Mouse (Mus musculus) limb, embryonic 11.5 days (tissue): ENCODE data around the gene Gpr37l1. TPM values are rescaled to one million over a fixed set of nuclear protein-coding genes. Genes with fewer than 3 reads are reported as not detected.

Experiments
- ATAC-seq: fragments of 200-750 bp; cut with Nextera tagmentation; 2 replicates; pipeline ENCODE4 v1.8.0; 2017; ENCODE audit warnings: low read depth; ENCODE audit not compliant: insufficient number of reproducible peaks, low FRiP score, low TSS enrichment
- DNase-seq: peaks from one replicate; pipeline ENCODE4 v3.0.0-alpha.2; 2015; ENCODE audit warnings: low spot score
- H3K27ac ChIP-seq: fragments of 300-500 bp; sonication (generic); replicated peaks from 2 replicates; pipeline ENCODE4 v1.5.1; 2014; ENCODE audit warnings: low read depth, mild to moderate bottlenecking, low read length
- H3K27me3 ChIP-seq: fragments of 300-500 bp; sonication (generic); 2 replicates; pipeline ENCODE4 v1.6.1; 2014; ENCODE audit warnings: mild to moderate bottlenecking, low read length, mixed read lengths; ENCODE audit not compliant: control insufficient read depth, insufficient read depth
- H3K36me3 ChIP-seq: fragments of 300-500 bp; sonication (generic); 2 replicates; pipeline ENCODE4 v1.6.1; 2014; ENCODE audit warnings: mild to moderate bottlenecking, low read length, moderate library complexity, mixed read lengths; ENCODE audit not compliant: control insufficient read depth, insufficient read depth
- H3K4me1 ChIP-seq: fragments of 300-500 bp; sonication (generic); 2 replicates; pipeline ENCODE4 v1.6.1; 2014; ENCODE audit warnings: low read length, mixed read lengths; ENCODE audit not compliant: control insufficient read depth, insufficient read depth
- H3K4me2 ChIP-seq: fragments of 300-500 bp; sonication (generic); 2 replicates; pipeline ENCODE4 v1.6.1; 2014; ENCODE audit warnings: low read depth, mild to moderate bottlenecking, moderate library complexity; ENCODE audit not compliant: severe bottlenecking
- H3K4me3 ChIP-seq: fragments of 300-500 bp; sonication (generic); 2 replicates; pipeline ENCODE4 v1.5.1; 2014; ENCODE audit warnings: low read depth, low read length
- H3K9ac ChIP-seq: fragments of 300-500 bp; sonication (generic); 2 replicates; pipeline ENCODE4 v1.6.1; 2014; ENCODE audit warnings: mild to moderate bottlenecking, low read length
- H3K9me3 ChIP-seq: fragments of 300-500 bp; sonication (generic); 2 replicates; pipeline ENCODE4 v1.6.1; 2016; ENCODE audit warnings: low read length; ENCODE audit not compliant: control insufficient read depth
- WGBS: fragments of 180-500 bp; shearing (Covaris S2); extraction: QIAGEN DNeasy Blood & Tissue Kit; methylation state at CpG from one replicate; pipeline ENCODE4 v1.1.7; 2014; 5-methylcytosine and 5-hydroxymethylcytosine counted together
- polyA plus RNA-seq: library from polyadenylated mRNA; unstranded; fragments of >200 nt; fragmentation: Nextera tagmentation; extraction: Ambion mirVana; gene quantifications from 2 replicates; pipeline ENCODE4 v1.2.1, GENCODE M21; 2014

Gene Gpr37l1
- polyA plus RNA-seq, 1 experiment from 2014 or later: 0.12 TPM

DNA sequence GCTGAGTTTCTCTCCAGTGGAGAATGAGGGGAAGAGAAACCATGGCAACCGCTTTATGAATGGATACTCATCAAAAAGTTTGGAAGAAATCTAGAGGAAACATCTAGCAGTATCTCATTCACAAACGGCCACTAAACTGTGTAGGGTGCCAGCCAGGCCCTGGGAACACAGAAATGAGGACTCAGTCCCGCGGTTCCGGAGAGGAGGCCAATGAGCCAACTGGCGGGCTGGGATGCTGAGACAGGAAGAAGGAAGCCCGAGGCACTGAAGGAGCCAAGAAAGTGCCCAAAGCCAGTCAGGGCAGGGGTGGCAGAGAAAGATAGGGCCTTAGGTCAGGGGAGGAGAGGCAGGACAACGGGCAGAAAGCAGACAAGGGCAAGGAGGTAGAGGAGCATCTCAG is 18.9 kb upstream of the Gpr37l1 start:
- no peak for DNase-seq
- no peak for ATAC-seq
- Histone ChIP-seq H3K9me3 (no peaks in the 10 kb centered on the region), H3K9ac (no peak overlapping the region), H3K4me1 (no peaks in the 10 kb centered on the region), H3K4me2 (no peak overlapping the region), H3K4me3 (no peak overlapping the region), H3K27ac (no peak overlapping the region), H3K36me3 (no peaks in the 10 kb centered on the region), H3K27me3 (no peaks in the 10 kb centered on the region)
- 42% methylated on average over 8 of the region's 8 CpGs for WGBS

DNA sequence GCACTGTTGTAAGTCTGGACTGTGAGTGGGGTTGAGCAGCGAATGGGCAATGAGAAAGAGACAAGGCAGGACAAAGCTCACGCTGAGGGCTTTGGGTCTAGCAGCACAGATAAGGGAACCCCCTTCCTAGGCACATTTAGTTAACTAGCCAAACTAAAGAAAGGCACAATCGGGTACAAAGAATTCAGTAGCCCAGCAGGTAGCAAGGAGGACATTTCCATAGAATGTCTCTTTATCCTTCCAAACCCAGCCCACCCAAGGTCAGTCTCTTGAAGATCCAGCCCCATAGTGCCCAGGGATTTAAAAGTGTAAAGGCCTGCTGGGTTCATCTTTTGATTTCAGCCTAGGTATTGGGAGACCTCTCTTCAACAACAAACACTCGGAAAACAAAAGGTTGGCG is 18.5 kb upstream of the Gpr37l1 start:
- 47% methylated on average over 5 of the region's 5 CpGs for WGBS
- Histone ChIP-seq H3K4me3 (no peak overlapping the region), H3K9ac (no peak overlapping the region), H3K27ac (no peak overlapping the region), H3K36me3 (no peaks in the 10 kb centered on the region), H3K27me3 (no peaks in the 10 kb centered on the region), H3K4me1 (no peaks in the 10 kb centered on the region), H3K4me2 (no peak overlapping the region), H3K9me3 (no peaks in the 10 kb centered on the region)
- ATAC-seq: no peak
- DNase-seq: no peak

DNA sequence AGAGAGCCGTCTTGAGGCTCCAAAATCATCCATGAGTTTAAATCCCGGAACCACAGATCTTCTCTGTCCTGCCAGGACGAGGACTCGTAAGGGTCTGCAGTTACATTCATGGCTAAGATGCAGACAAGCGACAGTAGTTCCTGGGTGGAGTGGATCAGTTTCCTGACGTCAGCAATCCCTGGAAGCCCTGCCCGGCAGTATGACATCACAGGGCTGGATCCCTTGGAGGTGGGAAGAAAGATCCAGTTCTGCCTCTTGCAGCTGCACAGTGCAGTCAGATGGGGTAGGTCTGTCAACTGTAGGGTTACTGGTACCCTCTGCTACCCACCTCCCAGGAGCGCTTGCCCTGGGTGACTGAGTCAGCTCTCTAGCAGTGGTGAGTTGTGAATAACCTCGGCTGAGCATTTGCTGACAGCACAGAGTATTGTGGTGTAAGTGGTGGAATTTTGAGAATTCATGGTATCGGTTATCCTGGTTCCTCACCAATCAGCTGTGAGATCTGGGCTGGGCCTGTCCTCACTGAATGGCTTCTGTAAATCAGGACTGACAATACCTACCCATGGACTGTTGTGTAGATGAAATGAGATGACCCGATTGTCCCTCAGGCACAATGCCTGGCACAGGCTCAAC is 16.6 kb upstream of the Gpr37l1 start:
- no peaks in the 10 kb centered on the region for H3K9me3 ChIP-seq
- H3K36me3 ChIP-seq: no peaks in the 10 kb centered on the region
- H3K4me2 ChIP-seq: no peak overlapping the region
- DNase-seq (no peak), ATAC-seq (no peak)
- H3K27ac ChIP-seq: no peak overlapping the region
- 74% methylated on average over 11 of the region's 11 CpGs for WGBS
- no peak overlapping the region for H3K9ac ChIP-seq
- H3K4me1 ChIP-seq: no peaks in the 10 kb centered on the region
- no peak overlapping the region for H3K4me3 ChIP-seq
- no peaks in the 10 kb centered on the region for H3K27me3 ChIP-seq

GRCm38 (mm10) chr1:135183448-135183847 is 16.0 kb upstream of the Gpr37l1 start:
- ATAC-seq: no peak
- Histone ChIP-seq H3K36me3 (no peaks in the 10 kb centered on the region), H3K27ac (no peak overlapping the region), H3K27me3 (no peaks in the 10 kb centered on the region), H3K4me2 (no peak overlapping the region), H3K9ac (no peak overlapping the region), H3K4me3 (no peak overlapping the region), H3K9me3 (no peaks in the 10 kb centered on the region), H3K4me1 (no peaks in the 10 kb centered on the region)
- WGBS: 78% methylated on average over 4 of the region's 4 CpGs
- no peak for DNase-seq

DNA sequence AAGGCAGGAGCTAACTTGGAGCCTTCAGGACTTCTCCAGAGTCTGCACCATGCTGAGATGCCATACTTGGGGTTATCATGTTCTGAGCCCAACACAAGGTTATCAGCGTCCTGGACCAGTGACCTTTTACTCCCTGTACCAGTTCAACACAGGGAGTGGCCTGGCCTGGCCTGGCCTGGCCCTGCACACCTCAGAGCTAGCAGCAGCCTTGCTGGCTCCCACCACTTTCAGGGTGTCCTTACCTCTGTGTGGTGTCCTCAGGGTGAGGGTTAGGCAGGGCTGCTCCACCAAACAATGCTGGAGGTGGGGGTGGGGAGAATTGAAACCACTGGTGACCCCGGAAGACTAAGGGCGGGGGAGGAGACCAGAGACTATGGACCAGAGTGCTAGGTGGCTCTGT is 15.5 kb upstream of the Gpr37l1 start:
- WGBS: 69% methylated on average over 3 of the region's 3 CpGs

GRCm38 (mm10) chr1:135181880-135182623 is 14.6 kb upstream of the Gpr37l1 start:
- no peak for DNase-seq
- no peaks in the 10 kb centered on the region for H3K4me1 ChIP-seq
- H3K36me3 ChIP-seq: no peaks in the 10 kb centered on the region
- ATAC-seq: no peak
- no peak overlapping the region for H3K4me3 ChIP-seq
- no peaks in the 10 kb centered on the region; the same call in 1 of the 2 replicates for H3K9me3 ChIP-seq
- H3K27ac ChIP-seq: no peak overlapping the region
- H3K9ac ChIP-seq: no peak overlapping the region
- WGBS: 93% methylated on average over 8 of the region's 8 CpGs
- H3K4me2 ChIP-seq: no peak overlapping the region
- H3K27me3 ChIP-seq: no peaks in the 10 kb centered on the region

More for the DNA sequence above, 15.5 kb upstream of the Gpr37l1 start:
- ATAC-seq (no peak), DNase-seq (no peak)
- Histone ChIP-seq H3K27ac (no peak overlapping the region), H3K4me2 (no peak overlapping the region), H3K9ac (no peak overlapping the region; the same call in 1 of the 2 replicates), H3K9me3 (no peaks in the 10 kb centered on the region), H3K27me3 (no peaks in the 10 kb centered on the region), H3K36me3 (no peaks in the 10 kb centered on the region), H3K4me1 (no peaks in the 10 kb centered on the region), H3K4me3 (no peak overlapping the region)

DNA sequence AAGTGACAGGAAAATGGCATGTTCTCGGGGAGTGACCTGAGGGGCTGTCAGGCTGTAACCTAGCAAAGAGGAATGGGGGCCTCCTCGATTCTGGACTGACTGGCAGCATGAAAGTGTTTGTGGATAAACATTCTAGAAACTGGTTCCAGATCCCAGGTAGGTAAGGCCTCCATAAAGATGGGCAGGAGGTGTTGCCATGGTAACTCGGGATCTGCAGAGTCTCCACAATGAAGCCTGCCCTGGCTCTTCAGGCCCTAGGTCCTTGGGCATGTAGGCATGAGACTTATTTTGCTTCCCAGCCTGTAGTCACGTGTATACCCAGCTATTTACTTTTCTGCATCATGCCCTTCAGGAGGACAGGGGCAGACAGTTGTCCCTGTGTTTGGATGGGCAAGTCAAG is 13.8 kb upstream of the Gpr37l1 start:
- WGBS: 72% methylated on average over 4 of the region's 4 CpGs
- Histone ChIP-seq H3K27ac (no peak overlapping the region), H3K9me3 (no peaks in the 10 kb centered on the region; the same call in 1 of the 2 replicates), H3K4me3 (no peak overlapping the region), H3K4me1 (no peaks in the 10 kb centered on the region), H3K27me3 (no peaks in the 10 kb centered on the region), H3K9ac (no peak overlapping the region), H3K4me2 (no peak overlapping the region), H3K36me3 (no peaks in the 10 kb centered on the region)
- ATAC-seq (no peak), DNase-seq (no peak)

DNA sequence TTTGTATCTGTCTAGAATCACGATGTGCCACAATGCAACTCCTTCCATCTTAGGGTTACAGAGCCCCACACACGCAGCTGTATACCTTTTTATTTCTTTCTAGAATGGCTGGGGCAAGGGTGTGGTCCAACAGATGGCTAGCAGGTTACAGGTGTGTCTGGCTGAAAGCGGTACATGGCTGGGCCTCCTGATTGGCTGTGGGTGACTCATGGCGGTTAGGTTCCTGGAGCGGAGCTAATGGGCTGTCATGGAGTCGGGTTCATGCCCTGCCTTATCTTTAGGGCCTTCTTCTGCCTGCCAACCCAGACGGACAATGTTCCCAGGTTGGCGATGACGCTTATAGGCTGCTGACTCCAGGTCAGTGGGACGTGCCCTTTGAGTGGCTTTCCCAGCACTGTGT is 13.3 kb upstream of the Gpr37l1 start:
- Histone ChIP-seq H3K36me3 (no peaks in the 10 kb centered on the region), H3K9me3 (no peaks in the 10 kb centered on the region; the same call in 1 of the 2 replicates), H3K9ac (no peak overlapping the region), H3K27me3 (no peaks in the 10 kb centered on the region), H3K27ac (no peak overlapping the region), H3K4me1 (no peaks in the 10 kb centered on the region), H3K4me3 (no peak overlapping the region), H3K4me2 (no peak overlapping the region)
- DNase-seq (no peak), ATAC-seq (no peak)
- WGBS: 79% methylated on average over 10 of the region's 10 CpGs
